Mouse (Mus musculus) cerebellum, adult (tissue): ENCODE data around the gene Mmp23.

Source experiments
- ATAC-seq: cut with Nextera tagmentation; 2 replicates; pipeline ENCODE4 v1.9.2; 2017; ENCODE audit warnings: mild to moderate bottlenecking, moderate library complexity, mixed read lengths; ENCODE audit not compliant: insufficient number of reproducible peaks, low FRiP score, low TSS enrichment

The Mmp23 gene

GRCm38 (mm10) chr4:155603801-155604200 is 49.4 kb downstream of the Mmp23 start:
- no peak for ATAC-seq

- ATAC-seq = no peak
Observed at GRCm38 (mm10) chr4:155602753-155603152, 50.4 kb downstream of the Mmp23 start.

- ATAC-seq = peak; percentile 26; the same call in 1 of the 2 replicates
Observed at GRCm38 (mm10) chr4:155601997-155602456, 51.2 kb downstream of the Mmp23 start.

GRCm38 (mm10) chr4:155601091-155601996 is 51.8 kb downstream of the Mmp23 start, which contains the start of gene Slc35e2:
Gene Slc35e2 (plus strand): TSS chr4:155601416.
- ATAC-seq = peak; percentile 91
